Mouse (Mus musculus): ENCODE measurements around the gene Pagr1b.
A peak's percentile ranks its signal among the peaks of the same experiment; 100 is the strongest.

DNA sequence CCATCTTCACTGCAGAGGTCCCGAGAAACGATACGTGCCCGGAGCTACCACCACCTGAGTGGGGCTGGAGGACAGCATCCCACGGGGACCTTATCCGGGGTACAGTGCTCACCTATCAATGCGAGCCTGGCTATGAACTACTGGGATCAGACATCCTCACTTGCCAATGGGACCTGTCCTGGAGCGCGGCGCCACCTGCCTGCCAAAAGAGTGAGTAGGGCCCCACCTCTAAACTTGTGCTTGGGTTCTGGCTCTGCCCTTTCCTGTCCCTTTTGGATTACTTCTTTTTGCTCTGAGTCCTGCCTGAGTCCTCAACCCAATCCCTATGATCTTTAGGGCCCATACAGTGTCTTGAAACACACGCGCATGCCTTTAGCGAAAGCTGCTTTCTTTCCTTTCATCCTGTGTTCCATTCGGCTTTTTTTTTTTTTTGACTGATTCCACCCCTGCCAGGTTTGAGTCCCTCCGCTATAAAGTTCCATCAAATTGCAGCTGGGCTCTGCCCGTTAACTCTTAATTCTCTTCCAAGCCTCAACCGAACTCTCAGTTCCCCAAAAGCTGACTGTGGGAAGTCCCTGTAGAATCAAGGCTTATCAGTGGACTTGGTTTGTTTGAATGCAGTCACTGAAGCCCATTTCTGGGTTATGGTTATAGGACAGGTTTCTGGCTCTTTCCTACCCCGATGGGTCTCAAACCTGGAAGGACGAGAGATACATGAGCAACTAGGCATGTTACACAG is 52.6 kb downstream of the Pagr1b start:
- TF ChIP-seq GABPA (IDR thresholded peaks at IDR 0.05; ENCODE audit: low read depth, low read length), result no peak
- TF ChIP-seq NELFE (IDR thresholded peaks at IDR 0.05; ENCODE audit: low read depth, low read length), result no peak
- TF ChIP-seq ZNF384 (IDR thresholded peaks at IDR 0.05; ENCODE audit: low read depth, low read length), result no peak
- peak; percentile 57 to 91 (median 77) for TF ChIP-seq CTCF (IDR thresholded peaks at IDR 0.05 in 2 of 3, conservative IDR thresholded peaks at IDR 0.05 in 1 of 3; ENCODE audit: control insufficient read depth in 1 of 3, insufficient read depth in 1 of 3, low read depth in 2 of 3, low read length in 3 of 3, poor library complexity in 1 of 3, severe bottlenecking in 1 of 3)
- TF ChIP-seq POLR2A (IDR thresholded peaks at IDR 0.05; ENCODE audit: control insufficient read depth in 1 of 2, insufficient read depth in 1 of 2, low read depth in 1 of 2, low read length in 2 of 2, poor library complexity in 1 of 2), result no peak
